Mouse (Mus musculus): Measurements from ENCODE around the gene Mog. TPM values are rescaled to one million over a fixed set of nuclear protein-coding genes. Genes with fewer than 3 reads are reported as not detected.

Gene Mog
- polyA plus RNA-seq (2014; fragmentation: Illumina TruSeq; extraction: RNeasy Lipid Tissue Mini Kit (QIAGEN cat#74804); ENCODE audit: low read depth, low replicate concordance): not detected

DNA sequence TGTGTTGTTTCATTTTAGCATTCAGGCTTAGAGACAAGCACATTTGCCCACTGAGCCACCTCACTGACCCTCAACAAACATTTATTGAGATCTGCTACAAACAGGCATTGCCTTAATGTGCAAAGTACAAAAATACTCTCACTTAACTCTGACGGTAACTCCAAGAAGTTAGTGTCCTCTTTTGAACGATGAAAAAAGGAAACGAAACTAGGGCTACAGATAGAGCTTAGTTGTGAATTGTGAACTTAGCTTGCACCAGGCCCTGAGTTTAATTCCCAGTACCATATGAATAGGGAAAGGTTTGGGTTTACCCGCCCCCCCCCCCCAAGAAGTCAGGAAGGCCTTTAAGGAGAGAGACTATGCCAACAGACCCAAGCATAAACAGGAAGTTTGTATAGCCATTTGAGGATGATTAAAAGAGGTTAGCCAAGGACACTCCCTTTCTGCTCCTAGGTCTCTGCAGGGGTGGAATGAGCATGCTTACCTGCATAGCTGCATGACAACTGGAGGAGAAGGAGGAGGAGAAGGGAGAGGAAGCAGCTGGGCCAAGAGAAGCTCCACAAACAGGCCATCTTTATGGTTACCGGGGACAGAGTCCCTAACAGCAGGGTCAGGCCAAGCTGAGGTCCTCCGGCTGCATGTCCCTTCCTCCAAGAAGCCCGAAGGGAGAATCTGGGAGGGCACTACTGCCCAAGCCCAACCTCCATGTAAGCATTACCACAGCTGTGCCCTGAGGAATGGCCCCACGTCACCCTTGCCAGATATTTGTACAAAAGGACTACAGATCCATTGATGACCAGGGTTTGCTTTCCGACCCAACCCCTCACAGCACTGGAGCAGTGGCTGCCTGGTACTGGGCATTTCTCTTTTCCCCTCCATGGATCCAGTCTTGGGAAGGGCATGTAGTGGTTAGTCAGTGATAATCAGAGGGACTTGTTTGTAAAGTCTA, at the start of gene Mog:
TSS of gene Mog (minus strand) at position 771 of the 949 bp plus-strand sequence.

DNA sequence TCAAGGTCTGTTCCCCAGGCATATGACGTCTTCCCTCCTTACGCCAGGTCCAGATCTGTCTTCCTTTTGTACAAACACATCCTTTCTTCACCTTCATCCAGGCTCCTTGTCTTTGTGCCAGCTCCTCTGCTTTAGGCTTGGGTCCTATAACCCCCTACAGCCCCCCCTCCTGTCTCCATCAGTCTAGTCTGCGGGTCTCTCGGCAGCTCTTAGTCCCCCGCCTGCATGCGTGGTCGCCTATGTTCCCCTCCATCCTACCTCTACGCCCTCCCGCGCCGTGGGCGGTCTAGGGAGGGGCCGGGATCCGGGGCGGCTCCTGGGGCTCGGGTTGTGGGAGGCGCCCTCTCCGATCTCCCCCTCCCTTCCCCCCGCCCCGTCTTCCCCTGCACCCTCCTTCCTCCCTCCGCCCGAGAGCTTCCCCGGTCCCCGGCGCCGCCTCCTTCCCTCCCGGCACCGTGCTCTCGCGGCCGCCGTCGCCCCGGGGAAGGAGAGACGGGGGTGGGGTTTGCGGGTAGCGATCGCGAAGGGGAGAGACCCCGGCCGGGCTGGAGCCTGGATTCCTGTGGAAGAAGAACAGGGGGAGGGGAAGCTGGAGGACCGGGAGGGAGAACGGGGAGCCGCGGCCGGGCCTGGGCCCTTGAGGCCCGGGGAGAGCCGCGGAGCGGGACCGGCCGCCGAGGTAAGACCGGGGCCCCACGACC, 22.6 kb upstream of the Mog start, which contains the start of gene Gabbr1:
TSS of gene Gabbr1 (plus strand) at position 356 of the 701 bp plus-strand sequence.

DNA sequence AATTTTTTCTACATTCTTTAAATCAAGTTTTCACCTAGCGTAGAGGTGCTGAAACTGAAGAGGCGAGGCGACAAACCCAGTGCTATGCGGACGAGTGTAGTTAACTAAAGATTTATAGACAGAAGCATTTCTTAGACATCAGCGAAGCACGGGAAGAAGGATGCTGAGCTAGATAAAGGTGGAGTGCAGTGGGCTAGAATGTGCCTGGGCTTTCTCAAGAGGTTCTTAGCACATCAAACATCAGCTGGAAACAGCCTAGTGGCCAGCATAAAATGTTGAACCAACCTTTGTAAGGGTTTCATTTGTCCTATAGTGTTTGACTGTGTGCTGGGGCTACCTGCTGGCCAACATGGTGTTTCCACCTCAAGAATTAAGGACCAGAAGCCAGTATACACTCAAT, 22.3 kb downstream of the Mog start, which contains the start of gene Zfp57:
TSS of gene Zfp57 (plus strand) at position 301 of the 400 bp plus-strand sequence.

DNA sequence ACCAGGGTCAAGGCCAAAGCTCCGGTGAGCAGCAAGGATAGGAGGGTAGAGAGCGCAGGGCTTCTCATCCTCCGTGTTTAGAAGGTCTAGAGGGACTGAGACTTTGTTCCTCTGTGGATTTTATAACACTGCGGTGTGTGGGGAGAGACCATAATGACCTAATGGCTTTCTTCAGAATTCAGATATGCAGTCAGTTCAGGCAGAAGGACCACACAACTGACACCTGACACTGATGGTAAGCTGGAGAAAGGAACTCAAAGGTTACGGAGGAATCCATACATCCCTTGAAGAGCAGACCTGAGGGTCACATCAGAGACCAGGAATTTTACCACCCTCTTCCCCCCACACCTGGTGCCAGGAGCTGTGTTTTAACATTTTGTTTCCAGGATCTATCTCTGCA, 33.8 kb downstream of the Mog start, which contains the start of gene H2-M5:
TSS of gene H2-M5 (minus strand) at position 101 of the 400 bp plus-strand sequence.

DNA sequence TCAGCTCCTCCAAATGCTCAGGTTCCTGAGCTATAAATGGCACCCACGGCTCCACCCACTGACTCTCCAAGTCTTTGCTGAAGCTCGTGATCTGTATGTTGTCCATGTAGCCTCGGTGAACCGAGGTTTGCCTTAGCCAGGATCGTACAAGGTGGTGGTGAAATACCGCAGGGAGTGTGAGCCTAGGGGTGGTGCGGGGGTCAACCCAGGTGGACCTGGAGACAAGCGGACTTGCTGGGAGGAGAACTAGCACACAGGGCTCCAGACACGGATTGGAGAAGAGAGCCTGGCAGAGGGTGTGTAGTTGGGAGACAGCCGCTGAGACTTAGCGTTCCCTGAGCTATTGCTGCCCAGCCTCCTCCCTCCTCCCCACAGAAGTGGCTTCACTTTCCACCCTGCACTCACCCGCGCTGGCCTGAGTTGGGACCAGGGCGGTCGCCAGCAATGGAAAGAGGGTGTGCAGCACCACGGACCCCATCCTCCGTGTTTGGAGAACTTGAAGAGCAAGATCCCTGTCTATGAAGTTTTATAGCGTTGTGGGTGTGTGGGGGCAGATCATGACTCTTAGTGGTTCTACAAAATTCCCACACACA, 41.9 kb downstream of the Mog start, which contains the start of gene 2410137M14Rik:
TSS of gene 2410137M14Rik (minus strand) at position 17 of the 593 bp plus-strand sequence.

Other genes with a start within 250 kb of the Mog start
- not detected for gene H2-M10.6, start 211.2 kb downstream of the Mog start, polyA plus RNA-seq (2014; fragmentation: Illumina TruSeq; extraction: RNeasy Lipid Tissue Mini Kit (QIAGEN cat#74804); ENCODE audit: low read depth, low replicate concordance)
- 17.0 TPM for gene Trim26, start 186.3 kb downstream of the Mog start, polyA plus RNA-seq (2014; fragmentation: Illumina TruSeq; extraction: RNeasy Lipid Tissue Mini Kit (QIAGEN cat#74804); ENCODE audit: low read depth, low replicate concordance)
- gene Trim15, start 156.2 kb downstream of the Mog start, polyA plus RNA-seq (2014; fragmentation: Illumina TruSeq; extraction: RNeasy Lipid Tissue Mini Kit (QIAGEN cat#74804); ENCODE audit: low read depth, low replicate concordance): 0.32 TPM
- gene Trim10, start 153.8 kb downstream of the Mog start, polyA plus RNA-seq (2014; fragmentation: Illumina TruSeq; extraction: RNeasy Lipid Tissue Mini Kit (QIAGEN cat#74804); ENCODE audit: low read depth, low replicate concordance): not detected
- not detected for gene Trim40, start 133.3 kb downstream of the Mog start, polyA plus RNA-seq (2014; fragmentation: Illumina TruSeq; extraction: RNeasy Lipid Tissue Mini Kit (QIAGEN cat#74804); ENCODE audit: low read depth, low replicate concordance)
- gene Trim31, start 125.3 kb downstream of the Mog start, polyA plus RNA-seq (2014; fragmentation: Illumina TruSeq; extraction: RNeasy Lipid Tissue Mini Kit (QIAGEN cat#74804); ENCODE audit: low read depth, low replicate concordance): not detected
- 0.36 TPM for gene Rnf39, start 80.5 kb downstream of the Mog start, polyA plus RNA-seq (2014; fragmentation: Illumina TruSeq; extraction: RNeasy Lipid Tissue Mini Kit (QIAGEN cat#74804); ENCODE audit: low read depth, low replicate concordance)
- gene Ppp1r11, start 71.7 kb downstream of the Mog start, polyA plus RNA-seq (2014; fragmentation: Illumina TruSeq; extraction: RNeasy Lipid Tissue Mini Kit (QIAGEN cat#74804); ENCODE audit: low read depth, low replicate concordance): 7.4 TPM
- gene Znrd1, start 64.8 kb downstream of the Mog start, polyA plus RNA-seq (2014; fragmentation: Illumina TruSeq; extraction: RNeasy Lipid Tissue Mini Kit (QIAGEN cat#74804); ENCODE audit: low read depth, low replicate concordance): 27.4 TPM
- 32.4 TPM for gene Znrd1as, start 64.8 kb downstream of the Mog start, polyA plus RNA-seq (2014; fragmentation: Illumina TruSeq; extraction: RNeasy Lipid Tissue Mini Kit (QIAGEN cat#74804); ENCODE audit: low read depth, low replicate concordance)
- not detected for gene 2410137M14Rik, start 42.2 kb downstream of the Mog start, polyA plus RNA-seq (2014; fragmentation: Illumina TruSeq; extraction: RNeasy Lipid Tissue Mini Kit (QIAGEN cat#74804); ENCODE audit: low read depth, low replicate concordance)
- not detected for gene H2-M5, start 33.9 kb downstream of the Mog start, polyA plus RNA-seq (2014; fragmentation: Illumina TruSeq; extraction: RNeasy Lipid Tissue Mini Kit (QIAGEN cat#74804); ENCODE audit: low read depth, low replicate concordance)
- gene Zfp57, start 22.2 kb downstream of the Mog start, polyA plus RNA-seq (2014; fragmentation: Illumina TruSeq; extraction: RNeasy Lipid Tissue Mini Kit (QIAGEN cat#74804); ENCODE audit: low read depth, low replicate concordance): 1.8 TPM
- 20.6 TPM for gene Gabbr1, start 22.6 kb upstream of the Mog start, polyA plus RNA-seq (2014; fragmentation: Illumina TruSeq; extraction: RNeasy Lipid Tissue Mini Kit (QIAGEN cat#74804); ENCODE audit: low read depth, low replicate concordance)
- gene Olfr90, start 65.1 kb upstream of the Mog start, polyA plus RNA-seq (2014; fragmentation: Illumina TruSeq; extraction: RNeasy Lipid Tissue Mini Kit (QIAGEN cat#74804); ENCODE audit: low read depth, low replicate concordance): not detected
- gene Olfr91, start 74.9 kb upstream of the Mog start, polyA plus RNA-seq (2014; fragmentation: Illumina TruSeq; extraction: RNeasy Lipid Tissue Mini Kit (QIAGEN cat#74804); ENCODE audit: low read depth, low replicate concordance): not detected
- not detected for gene Olfr92, start 96.7 kb upstream of the Mog start, polyA plus RNA-seq (2014; fragmentation: Illumina TruSeq; extraction: RNeasy Lipid Tissue Mini Kit (QIAGEN cat#74804); ENCODE audit: low read depth, low replicate concordance)
- not detected for gene Olfr93, start 138.1 kb upstream of the Mog start, polyA plus RNA-seq (2014; fragmentation: Illumina TruSeq; extraction: RNeasy Lipid Tissue Mini Kit (QIAGEN cat#74804); ENCODE audit: low read depth, low replicate concordance)
- 0.69 TPM for gene Ubd, start 170.5 kb upstream of the Mog start, polyA plus RNA-seq (2014; fragmentation: Illumina TruSeq; extraction: RNeasy Lipid Tissue Mini Kit (QIAGEN cat#74804); ENCODE audit: low read depth, low replicate concordance)
- not detected for gene Olfr94, start 177.6 kb upstream of the Mog start, polyA plus RNA-seq (2014; fragmentation: Illumina TruSeq; extraction: RNeasy Lipid Tissue Mini Kit (QIAGEN cat#74804); ENCODE audit: low read depth, low replicate concordance)
- not detected for gene Olfr95, start 189.7 kb upstream of the Mog start, polyA plus RNA-seq (2014; fragmentation: Illumina TruSeq; extraction: RNeasy Lipid Tissue Mini Kit (QIAGEN cat#74804); ENCODE audit: low read depth, low replicate concordance)
- not detected for gene Olfr96, start 196.7 kb upstream of the Mog start, polyA plus RNA-seq (2014; fragmentation: Illumina TruSeq; extraction: RNeasy Lipid Tissue Mini Kit (QIAGEN cat#74804); ENCODE audit: low read depth, low replicate concordance)
- not detected for gene Olfr97, start 213.9 kb upstream of the Mog start, polyA plus RNA-seq (2014; fragmentation: Illumina TruSeq; extraction: RNeasy Lipid Tissue Mini Kit (QIAGEN cat#74804); ENCODE audit: low read depth, low replicate concordance)
- not detected for gene Olfr98, start 240.4 kb upstream of the Mog start, polyA plus RNA-seq (2014; fragmentation: Illumina TruSeq; extraction: RNeasy Lipid Tissue Mini Kit (QIAGEN cat#74804); ENCODE audit: low read depth, low replicate concordance)
- gene H2-M3, start 246.8 kb upstream of the Mog start, polyA plus RNA-seq (2014; fragmentation: Illumina TruSeq; extraction: RNeasy Lipid Tissue Mini Kit (QIAGEN cat#74804); ENCODE audit: low read depth, low replicate concordance): 0.85 TPM